Mouse (Mus musculus) stomach, embryonic 14.5 days (tissue): Measurements from ENCODE around the gene Krt18. TPM values are rescaled to one million over a fixed set of nuclear protein-coding genes. Genes with fewer than 3 reads are reported as not detected.
A peak's percentile ranks its signal among the peaks of the same experiment; 100 is the strongest.

Experiments used
- ATAC-seq: fragments of 200-750 bp; cut with Nextera tagmentation; 2 replicates; pipeline ENCODE4 v1.8.0; 2017; ENCODE audit warnings: low read depth, moderate TSS enrichment; ENCODE audit not compliant: insufficient number of reproducible peaks, insufficient read depth, low FRiP score
- H3K27ac ChIP-seq: fragments of 300-500 bp; sonication (generic); 2 replicates; pipeline ENCODE4 v1.5.1; 2014; ENCODE audit warnings: mild to moderate bottlenecking, low read length, moderate library complexity, mixed read lengths
- H3K27me3 ChIP-seq: fragments of 300-500 bp; sonication (generic); 2 replicates; pipeline ENCODE4 v1.6.1; 2014; ENCODE audit warnings: low read length, control low read depth, mixed read lengths; ENCODE audit not compliant: control insufficient read depth, insufficient read depth
- H3K36me3 ChIP-seq: fragments of 300-500 bp; sonication (generic); 2 replicates; pipeline ENCODE4 v1.6.1; 2014; ENCODE audit warnings: mild to moderate bottlenecking, control low read depth, low read length, moderate library complexity, mixed read lengths; ENCODE audit not compliant: control insufficient read depth, insufficient read depth
- H3K4me1 ChIP-seq: fragments of 300-500 bp; sonication (generic); 2 replicates; pipeline ENCODE4 v1.6.1; 2014; ENCODE audit warnings: low read length, control low read depth, mixed read lengths; ENCODE audit not compliant: control insufficient read depth, insufficient read depth
- H3K4me2 ChIP-seq: fragments of 300-500 bp; sonication (generic); replicated peaks from 2 replicates; pipeline ENCODE4 v1.6.1; 2014; ENCODE audit warnings: low read depth, low read length, control low read depth
- H3K4me3 ChIP-seq: fragments of 300-500 bp; sonication (generic); 2 replicates; pipeline ENCODE4 v1.5.1; 2014; ENCODE audit warnings: low read depth, low read length, control low read depth
- H3K9ac ChIP-seq: fragments of 300-500 bp; sonication (generic); replicated peaks from 2 replicates; pipeline ENCODE4 v1.6.1; 2014; ENCODE audit warnings: low read depth, mild to moderate bottlenecking, control low read depth, low read length, moderate library complexity, mixed read lengths
- H3K9me3 ChIP-seq: fragments of 300-500 bp; sonication (generic); 2 replicates; pipeline ENCODE4 v1.6.1; 2016; ENCODE audit warnings: low read depth, low read length, control low read depth; ENCODE audit not compliant: control insufficient read depth
- WGBS: fragments of 180-500 bp; shearing (Covaris S2); extraction: QIAGEN DNeasy Blood & Tissue Kit; methylation state at CpG from one replicate; pipeline ENCODE4 v1.1.7; 2014; 5-methylcytosine and 5-hydroxymethylcytosine counted together
- polyA plus RNA-seq: library from polyadenylated mRNA; unstranded; fragments of >200 nt; fragmentation: Nextera tagmentation; extraction: Ambion mirVana; gene quantifications from 2 replicates; pipeline ENCODE4 v1.2.1, GENCODE M21; 2014

The Krt18 gene
- polyA plus RNA-seq, 1 experiment from 2014 or later = 407 TPM

DNA sequence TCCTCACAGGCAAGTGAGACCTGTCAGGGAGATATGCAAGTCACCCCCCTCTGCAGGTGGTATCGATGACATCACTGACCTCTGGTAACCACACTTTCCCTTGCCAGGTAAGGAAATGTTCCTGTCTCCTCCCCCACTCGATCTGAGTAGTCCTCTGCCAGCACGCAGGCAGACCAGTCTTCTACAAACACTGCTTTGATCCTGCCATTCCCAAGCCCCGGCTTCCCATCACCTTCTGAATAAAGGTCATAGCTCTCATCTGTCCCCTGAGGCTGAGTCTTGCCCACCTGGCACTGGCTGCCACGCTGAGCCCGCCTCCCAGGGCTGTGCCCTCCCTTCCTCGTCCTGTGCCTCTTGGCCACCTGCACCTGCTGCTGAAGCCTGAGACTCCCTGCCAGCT lies 11.2 kb upstream of the Krt18 start:
- Histone ChIP-seq H3K9ac (no peak overlapping the region), H3K4me3 (no peak overlapping the region), H3K4me2 (peak overlapping the region; percentile 20; the same call in 1 of the 2 replicates), H3K36me3 (no peaks in the 10 kb centered on the region), H3K4me1 (peaks cover 14% of the 10 kb centered on the region), H3K9me3 (no peaks in the 10 kb centered on the region), H3K27me3 (no peaks in the 10 kb centered on the region), H3K27ac (peak overlapping the region; percentile 93)
- peak; percentile 64 for ATAC-seq
- 20% methylated on average over 7 of the region's 7 CpGs for WGBS

DNA sequence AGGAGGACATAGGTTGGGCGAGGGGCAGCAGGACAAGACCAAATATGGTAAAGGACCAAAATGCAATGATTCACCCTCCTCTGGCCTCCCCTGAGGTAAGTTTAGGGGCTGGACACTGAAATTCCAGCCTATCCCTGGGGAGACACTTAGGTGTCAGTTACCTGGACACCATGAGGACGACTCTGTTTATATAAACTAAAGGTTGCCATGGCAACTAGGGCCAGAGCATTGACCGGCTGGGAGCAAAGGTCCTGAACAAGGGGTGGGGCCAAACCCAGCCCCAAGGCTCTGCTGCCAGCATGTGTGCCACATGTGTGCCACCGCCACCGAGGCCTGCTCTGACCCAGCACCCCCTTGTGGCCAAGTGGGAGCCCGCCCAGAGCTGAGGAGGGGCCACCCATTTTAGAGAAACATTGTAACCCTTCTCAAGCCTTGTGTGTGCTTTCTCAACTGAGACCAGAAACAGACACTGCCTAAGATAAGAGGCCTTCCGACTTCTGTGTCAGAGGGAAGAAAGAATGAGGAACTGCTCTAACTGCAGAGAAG lies 10.0 kb upstream of the Krt18 start:
- H3K9me3 ChIP-seq = no peaks in the 10 kb centered on the region
- H3K4me1 ChIP-seq = peaks cover 16% of the 10 kb centered on the region
- peak overlapping the region; percentile 93; the same call in 1 of the 2 replicates for H3K27ac ChIP-seq
- WGBS = 15% methylated on average over 7 of the region's 7 CpGs
- H3K36me3 ChIP-seq = no peaks in the 10 kb centered on the region
- no peaks in the 10 kb centered on the region for H3K27me3 ChIP-seq
- H3K4me3 ChIP-seq = no peak overlapping the region
- peak; percentile 39 for ATAC-seq
- no peak overlapping the region for H3K9ac ChIP-seq
- H3K4me2 ChIP-seq = no peak overlapping the region

DNA sequence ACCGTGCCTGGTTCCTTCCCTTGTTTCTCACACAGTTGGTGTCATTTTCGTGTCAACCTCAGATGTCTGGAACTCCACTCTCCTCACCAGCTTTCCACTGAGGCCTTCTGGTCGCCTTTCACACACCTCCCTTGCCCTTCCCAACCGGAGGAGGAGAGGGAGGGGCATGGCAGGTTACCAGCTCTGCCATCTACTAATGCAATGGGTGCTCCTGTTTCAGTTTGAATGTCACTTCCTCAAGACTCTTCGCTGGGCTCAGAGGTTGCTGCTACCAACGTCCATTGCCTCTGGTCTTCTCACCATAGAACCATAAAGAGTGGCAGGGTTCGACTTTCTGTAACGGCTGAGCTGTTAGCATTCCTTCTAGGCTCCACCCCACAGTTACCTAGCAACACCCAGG lies 5.5 kb upstream of the Krt18 start:
- Histone ChIP-seq H3K27me3 (no peaks in the 10 kb centered on the region), H3K4me3 (no peak overlapping the region), H3K9me3 (no peaks in the 10 kb centered on the region), H3K36me3 (no peaks in the 10 kb centered on the region), H3K9ac (no peak overlapping the region), H3K27ac (peak overlapping the region; percentile 21; the same call in 1 of the 2 replicates), H3K4me2 (no peak overlapping the region), H3K4me1 (peaks cover 21% of the 10 kb centered on the region)
- 31% methylated on average over 8 of the region's 8 CpGs for WGBS
- no peak for ATAC-seq

DNA sequence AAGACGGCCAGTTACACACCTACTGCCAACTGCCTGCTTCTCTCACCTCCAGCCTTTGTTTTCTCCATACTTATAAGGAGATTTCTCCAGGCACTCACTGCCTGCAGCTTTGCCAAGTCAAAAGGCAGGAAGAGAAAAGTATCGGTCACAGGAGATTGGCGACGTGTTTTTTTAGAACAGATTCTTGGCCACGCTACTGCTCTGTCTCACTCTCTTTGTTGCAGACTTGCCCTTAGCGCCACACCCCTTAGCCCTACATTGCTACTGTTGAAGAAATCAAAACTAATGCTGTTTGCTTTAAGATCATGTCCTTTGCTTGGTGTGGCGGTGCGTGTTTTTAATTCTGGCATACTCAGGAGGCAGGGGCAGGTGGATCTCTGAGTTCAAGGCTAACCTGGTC lies 4.1 kb upstream of the Krt18 start:
- H3K36me3 ChIP-seq = no peaks in the 10 kb centered on the region
- H3K9me3 ChIP-seq = no peaks in the 10 kb centered on the region
- H3K27me3 ChIP-seq = no peaks in the 10 kb centered on the region
- H3K4me2 ChIP-seq = no peak overlapping the region
- no peak overlapping the region for H3K4me3 ChIP-seq
- peak overlapping the region; percentile 77; the same call in 1 of the 2 replicates for H3K27ac ChIP-seq
- peaks cover 21% of the 10 kb centered on the region for H3K4me1 ChIP-seq
- H3K9ac ChIP-seq = no peak overlapping the region
- WGBS = 56% methylated on average over 8 of the region's 8 CpGs
- ATAC-seq = no peak

- no peaks in the 10 kb centered on the region for H3K27me3 ChIP-seq
- H3K9ac ChIP-seq = 0 out of 2 replicates have a peak overlapping the region, but pooled peaks have one; percentile 21
- H3K4me2 ChIP-seq = peak overlapping the region; percentile 42
- H3K4me3 ChIP-seq = peak overlapping the region; percentile 4; the same call in 1 of the 2 replicates
- H3K36me3 ChIP-seq = no peaks in the 10 kb centered on the region; the same call in 1 of the 2 replicates
- ATAC-seq = peak; percentile 40; the same call in 1 of the 2 replicates
- 7% methylated on average over 22 of the region's 22 CpGs for WGBS
- peak overlapping the region; percentile 83 for H3K27ac ChIP-seq
- H3K9me3 ChIP-seq = no peaks in the 10 kb centered on the region
- peaks cover 21% of the 10 kb centered on the region for H3K4me1 ChIP-seq
These were observed 2.7 kb upstream of the Krt18 start for GRCm38 (mm10) chr15:102025136-102025872.

DNA sequence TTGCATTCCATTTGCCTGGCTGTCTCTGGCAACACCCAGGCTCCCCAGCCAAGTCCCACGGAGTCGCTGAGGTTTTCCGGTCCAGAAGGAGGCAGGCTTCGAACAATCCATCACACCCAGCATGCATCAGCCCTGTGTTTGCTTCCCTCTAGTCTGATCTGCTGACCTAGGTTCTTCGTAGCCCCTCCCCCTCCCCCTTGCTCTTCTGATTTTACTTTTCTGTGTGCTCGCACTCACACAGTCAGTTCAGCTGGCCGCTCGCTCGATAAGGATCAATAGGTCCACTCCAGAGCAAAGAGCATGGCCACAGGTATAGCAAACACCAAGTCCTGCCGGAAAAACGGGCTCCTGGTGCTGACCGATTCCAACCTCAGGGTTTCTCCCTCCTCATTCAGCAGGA lies 1.6 kb upstream of the Krt18 start:
- Histone ChIP-seq H3K4me1 (peaks cover 21% of the 10 kb centered on the region), H3K27ac (peak overlapping the region; percentile 48; the same call in 1 of the 2 replicates), H3K4me2 (no peak overlapping the region), H3K9ac (no peak overlapping the region), H3K36me3 (no peaks in the 10 kb centered on the region; the same call in 1 of the 2 replicates), H3K4me3 (no peak overlapping the region), H3K9me3 (no peaks in the 10 kb centered on the region), H3K27me3 (no peaks in the 10 kb centered on the region)
- peak; percentile 37 for ATAC-seq
- WGBS = 11% methylated on average over 12 of the region's 12 CpGs

- H3K36me3 ChIP-seq = no peaks in the 10 kb centered on the region; the same call in 1 of the 2 replicates
- H3K4me2 ChIP-seq = no peak overlapping the region
- no peak for ATAC-seq
- 51% methylated on average over 16 of the region's 16 CpGs for WGBS
- H3K4me1 ChIP-seq = no peaks in the 10 kb centered on the region; the same call in 1 of the 2 replicates
- H3K4me3 ChIP-seq = no peak overlapping the region
- H3K27me3 ChIP-seq = no peaks in the 10 kb centered on the region
- no peaks in the 10 kb centered on the region for H3K9me3 ChIP-seq
- H3K27ac ChIP-seq = no peak overlapping the region
- no peak overlapping the region for H3K9ac ChIP-seq
These were observed 6.4 kb downstream of the Krt18 start for GRCm38 (mm10) chr15:102034121-102035053.

DNA sequence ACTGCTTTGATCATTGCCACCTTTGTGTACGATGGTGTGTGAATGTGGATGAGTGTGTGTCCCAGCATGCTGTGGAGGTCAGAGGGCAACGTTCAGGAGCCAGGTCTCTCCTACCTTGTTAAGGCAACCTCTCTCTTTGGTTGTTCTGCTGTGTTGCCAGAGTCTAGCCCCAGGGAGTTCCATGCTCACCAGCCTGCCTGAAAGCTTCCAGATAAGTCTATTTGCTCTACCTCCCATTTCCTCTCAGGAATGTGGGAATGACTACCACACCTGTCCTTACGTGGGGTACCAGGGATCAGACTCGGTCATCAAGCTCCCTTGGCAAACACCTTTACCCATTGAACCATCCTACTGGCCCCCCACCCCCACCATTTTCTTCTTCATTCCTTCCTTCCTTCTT lies 12.3 kb downstream of the Krt18 start:
- no peak for ATAC-seq

More for the DNA sequence above, 12.3 kb downstream of the Krt18 start:
- Histone ChIP-seq H3K27ac (no peak overlapping the region), H3K4me2 (no peak overlapping the region), H3K27me3 (no peaks in the 10 kb centered on the region), H3K9me3 (no peaks in the 10 kb centered on the region), H3K36me3 (no peaks in the 10 kb centered on the region), H3K4me3 (no peak overlapping the region), H3K9ac (no peak overlapping the region), H3K4me1 (no peaks in the 10 kb centered on the region)
- WGBS = 63% methylated on average over 4 of the region's 4 CpGs
